Mouse (Mus musculus): Measurements from ENCODE around the gene Sspn. TPM values are rescaled to one million over a fixed set of nuclear protein-coding genes. Genes with fewer than 3 reads are reported as not detected.

The Sspn gene
- polyA plus RNA-seq, 2 experiments = 8.7 to 13.3 TPM

DNA sequence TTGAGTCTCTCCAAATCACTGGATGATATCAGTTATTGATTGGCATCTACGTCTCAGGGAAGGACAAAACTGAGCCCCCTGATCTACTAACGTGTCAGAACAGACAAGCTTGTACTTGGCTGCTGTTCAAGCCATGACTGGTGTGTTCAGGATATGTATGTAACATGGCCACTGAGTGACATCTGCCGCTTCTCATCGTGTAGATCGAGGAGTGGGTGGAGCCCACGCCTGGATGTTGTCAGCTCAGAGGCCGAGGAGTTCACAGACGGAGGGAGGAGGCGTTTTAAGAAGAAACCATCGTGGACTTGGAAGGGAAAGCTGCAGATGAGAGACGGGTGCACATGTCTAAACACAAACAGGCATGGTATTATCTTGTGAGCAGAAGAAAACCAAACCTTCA lies 39.5 kb upstream of the Sspn start:
- TF ChIP-seq POLR2A (IDR thresholded peaks at IDR 0.05; ENCODE audit: borderline replicate concordance, extremely low read depth, insufficient read depth, insufficient read length) = no peak
- H3K9me3 ChIP-seq (ENCODE audit: control insufficient read depth, low read length) = no peaks in the 10 kb centered on the region
- DNase-seq (ENCODE audit: low spot score) (no peak), ATAC-seq (ENCODE audit: low FRiP score, low read depth) (no peak)
- no peaks in the 10 kb centered on the region for H3K36me3 ChIP-seq (ENCODE audit: control insufficient read depth, insufficient read depth, low read length)
- H3K27me3 ChIP-seq (ENCODE audit: control insufficient read depth, insufficient read depth, low read length) = no peaks in the 10 kb centered on the region
- H3K4me2 ChIP-seq (replicated peaks; ENCODE audit: low read depth, low read length, severe bottlenecking) = no peak overlapping the region
- H3K4me1 ChIP-seq (ENCODE audit: control insufficient read depth, insufficient read depth, low read length) = peaks cover 6% of the 10 kb centered on the region; the same call in 1 of the 2 replicates
- H3K4me3 ChIP-seq (replicated peaks; ENCODE audit: low read length) = no peak overlapping the region
- WGBS = 81% methylated on average over 11 of the region's 11 CpGs
- no peak overlapping the region for H3K27ac ChIP-seq (replicated peaks; ENCODE audit: low read depth, low read length)
- no peak overlapping the region for H3K9ac ChIP-seq (ENCODE audit: low read depth, low read length, severe bottlenecking)

DNA sequence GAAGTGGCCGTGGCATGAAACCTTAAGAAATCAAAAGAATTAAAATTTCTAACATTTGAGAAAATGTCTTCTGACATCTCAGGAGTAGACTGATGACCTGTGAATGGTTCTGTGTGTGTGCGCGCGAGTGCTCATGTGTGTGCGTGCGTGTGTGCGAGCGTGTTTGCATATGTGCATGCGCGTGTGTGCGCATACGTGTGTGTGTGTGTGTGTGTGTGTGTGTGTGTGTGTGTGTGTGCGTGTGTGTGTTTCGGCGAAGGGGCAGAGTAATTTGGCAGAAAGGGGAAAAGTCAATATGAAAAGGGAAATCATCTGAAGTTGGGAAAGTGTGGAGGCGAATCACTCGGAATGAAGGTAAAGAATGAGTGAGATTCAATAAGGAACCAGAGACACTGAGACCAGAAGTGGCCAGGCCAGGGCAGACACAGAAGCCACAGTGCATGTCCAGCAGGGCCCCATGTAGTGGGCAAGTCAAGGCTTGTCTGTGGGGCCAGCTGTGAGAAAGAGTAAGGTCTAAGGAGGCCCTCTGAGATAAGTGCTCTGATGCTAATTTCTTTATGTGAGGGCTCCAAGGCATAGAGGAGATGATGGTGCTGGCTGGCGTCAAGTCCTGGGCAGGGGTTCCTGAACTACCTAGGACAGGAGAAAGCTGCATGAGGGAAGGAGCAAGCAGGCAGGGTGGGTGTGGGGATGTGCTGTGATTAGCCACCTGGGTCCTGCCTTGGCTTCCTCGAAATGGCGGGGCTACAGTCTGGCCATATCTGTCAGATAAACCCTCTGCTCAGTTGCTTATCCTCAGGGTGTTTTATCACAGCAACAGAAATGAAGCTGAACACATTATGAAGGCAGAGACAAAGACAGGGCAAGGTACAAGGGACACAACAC lies 38.8 kb upstream of the Sspn start:
- peaks cover 6% of the 10 kb centered on the region; the same call in 1 of the 2 replicates for H3K4me1 ChIP-seq (ENCODE audit: control insufficient read depth, insufficient read depth, low read length)
- DNase-seq (ENCODE audit: low spot score) = no peak
- H3K4me3 ChIP-seq (replicated peaks; ENCODE audit: low read length) = no peak overlapping the region
- no peaks in the 10 kb centered on the region for H3K9me3 ChIP-seq (ENCODE audit: control insufficient read depth, low read length)
- 93% methylated on average over 20 of the region's 20 CpGs for WGBS
- H3K9ac ChIP-seq (ENCODE audit: low read depth, low read length, severe bottlenecking) = no peak overlapping the region
- H3K4me2 ChIP-seq (replicated peaks; ENCODE audit: low read depth, low read length, severe bottlenecking) = no peak overlapping the region
- H3K36me3 ChIP-seq (ENCODE audit: control insufficient read depth, insufficient read depth, low read length) = no peaks in the 10 kb centered on the region
- no peaks in the 10 kb centered on the region for H3K27me3 ChIP-seq (ENCODE audit: control insufficient read depth, insufficient read depth, low read length)
- H3K27ac ChIP-seq (replicated peaks; ENCODE audit: low read depth, low read length) = no peak overlapping the region
- ATAC-seq (ENCODE audit: low FRiP score, low read depth) = no peak
- TF ChIP-seq POLR2A (IDR thresholded peaks at IDR 0.05; ENCODE audit: borderline replicate concordance, extremely low read depth, insufficient read depth, insufficient read length) = no peak

DNA sequence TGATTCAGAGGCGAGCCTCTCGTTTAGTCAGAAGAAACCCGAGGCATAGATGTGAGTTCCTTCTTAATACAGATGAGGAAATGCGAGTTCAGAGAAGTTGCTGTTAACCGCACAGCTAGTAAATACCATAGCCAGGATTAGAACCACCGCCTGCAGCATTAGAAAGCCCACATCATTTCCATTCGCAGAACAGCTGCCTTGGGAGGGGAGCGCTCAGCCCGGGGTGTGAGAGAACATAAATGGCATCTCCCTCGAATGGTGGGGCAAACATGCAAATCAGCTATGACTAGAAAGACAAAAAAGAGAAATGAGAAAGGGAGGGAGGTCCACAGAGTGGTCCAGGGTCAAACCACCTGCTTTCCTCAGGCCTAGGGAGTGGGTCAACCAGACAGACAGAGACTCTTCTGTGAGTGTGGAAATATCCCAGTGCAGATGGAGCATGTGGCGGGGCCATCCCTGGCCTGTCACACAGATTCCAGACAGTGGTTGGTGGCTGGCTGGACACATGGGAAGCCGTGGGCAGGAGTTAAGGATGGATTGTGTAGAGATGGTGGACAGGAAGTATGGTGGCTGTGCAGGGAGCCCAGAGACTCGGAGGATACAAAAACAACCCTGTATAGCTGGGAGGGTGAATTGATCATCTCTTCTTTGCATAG lies 37.9 kb upstream of the Sspn start:
- Histone ChIP-seq H3K27me3 (ENCODE audit: control insufficient read depth, insufficient read depth, low read length) (no peaks in the 10 kb centered on the region), H3K27ac (replicated peaks; ENCODE audit: low read depth, low read length) (no peak overlapping the region), H3K9me3 (ENCODE audit: control insufficient read depth, low read length) (no peaks in the 10 kb centered on the region), H3K36me3 (ENCODE audit: control insufficient read depth, insufficient read depth, low read length) (no peaks in the 10 kb centered on the region), H3K4me2 (replicated peaks; ENCODE audit: low read depth, low read length, severe bottlenecking) (no peak overlapping the region), H3K9ac (ENCODE audit: low read depth, low read length, severe bottlenecking) (no peak overlapping the region), H3K4me1 (ENCODE audit: control insufficient read depth, insufficient read depth, low read length) (peaks cover 6% of the 10 kb centered on the region; the same call in 1 of the 2 replicates), H3K4me3 (replicated peaks; ENCODE audit: low read length) (no peak overlapping the region)
- DNase-seq (ENCODE audit: low spot score) (no peak), ATAC-seq (ENCODE audit: low FRiP score, low read depth) (no peak)
- 79% methylated on average over 13 of the region's 13 CpGs for WGBS
- TF ChIP-seq POLR2A (IDR thresholded peaks at IDR 0.05; ENCODE audit: borderline replicate concordance, extremely low read depth, insufficient read depth, insufficient read length) = no peak

DNA sequence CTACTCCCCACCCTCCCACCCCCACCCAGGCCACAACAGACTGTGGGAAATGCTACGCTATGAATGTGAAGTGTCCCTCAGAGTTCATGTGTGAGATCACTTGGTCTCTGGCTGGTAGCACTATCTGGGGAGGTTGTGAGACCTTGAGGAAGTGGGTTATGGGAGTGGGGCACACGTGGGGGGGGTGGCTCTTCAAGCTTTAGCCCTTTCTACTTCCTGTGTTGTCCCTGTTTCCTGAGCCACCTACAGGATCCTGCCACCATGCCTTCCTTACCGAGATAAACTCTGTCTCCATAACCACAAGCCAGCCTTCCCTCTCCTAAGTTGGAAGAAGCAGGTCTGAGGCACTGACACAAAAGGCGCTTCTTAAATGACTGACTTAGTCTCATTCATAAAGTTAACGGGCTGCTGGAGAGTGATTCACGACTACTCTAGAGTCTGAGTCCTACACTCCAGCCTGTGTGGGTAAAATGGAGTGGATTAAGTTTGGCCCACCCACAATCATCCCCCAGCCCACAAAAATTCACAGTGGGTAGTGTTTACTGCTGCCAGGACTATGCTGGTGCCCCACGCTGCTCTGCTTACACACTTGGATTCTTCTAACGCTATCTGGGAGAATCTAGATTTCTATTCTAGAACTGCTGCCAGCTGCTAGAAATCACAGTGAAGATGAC lies 36.6 kb upstream of the Sspn start:
- Histone ChIP-seq H3K9me3 (ENCODE audit: control insufficient read depth, low read length) (no peaks in the 10 kb centered on the region), H3K27me3 (ENCODE audit: control insufficient read depth, insufficient read depth, low read length) (no peaks in the 10 kb centered on the region), H3K4me1 (ENCODE audit: control insufficient read depth, insufficient read depth, low read length) (peaks cover 6% of the 10 kb centered on the region; the same call in 1 of the 2 replicates), H3K27ac (replicated peaks; ENCODE audit: low read depth, low read length) (no peak overlapping the region), H3K9ac (ENCODE audit: low read depth, low read length, severe bottlenecking) (no peak overlapping the region), H3K36me3 (ENCODE audit: control insufficient read depth, insufficient read depth, low read length) (no peaks in the 10 kb centered on the region), H3K4me3 (replicated peaks; ENCODE audit: low read length) (no peak overlapping the region), H3K4me2 (replicated peaks; ENCODE audit: low read depth, low read length, severe bottlenecking) (no peak overlapping the region)
- WGBS = 53% methylated on average over 8 of the region's 8 CpGs
- DNase-seq (ENCODE audit: low spot score) = no peak
- no peak for ATAC-seq (ENCODE audit: low FRiP score, low read depth)
- TF ChIP-seq POLR2A (IDR thresholded peaks at IDR 0.05; ENCODE audit: borderline replicate concordance, extremely low read depth, insufficient read depth, insufficient read length) = no peak

DNA sequence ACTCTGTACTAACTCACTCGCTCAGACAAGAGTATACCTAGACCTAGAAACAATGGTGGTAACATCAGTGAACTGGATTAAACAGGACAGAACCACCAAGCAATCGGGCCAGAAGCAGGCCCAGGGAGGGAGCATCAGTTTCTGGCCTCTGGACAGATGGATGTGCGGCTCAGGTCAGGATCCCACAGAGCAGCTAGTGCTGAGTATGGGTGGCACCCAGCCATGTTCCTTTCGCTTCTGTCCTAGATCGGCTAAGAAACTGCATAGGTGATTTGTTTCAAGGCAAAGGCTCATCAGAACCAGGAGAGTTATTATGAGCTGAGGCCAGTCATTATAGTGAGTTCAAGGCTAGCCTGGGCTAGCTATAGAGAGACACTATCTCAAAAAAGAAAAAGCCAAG lies 27.3 kb upstream of the Sspn start:
- DNase-seq (ENCODE audit: low spot score) = no peak
- 92% methylated on average over 5 of the region's 5 CpGs for WGBS

More for the DNA sequence above, 27.3 kb upstream of the Sspn start:
- no peaks in the 10 kb centered on the region for H3K27me3 ChIP-seq (ENCODE audit: control insufficient read depth, insufficient read depth, low read length)
- no peaks in the 10 kb centered on the region for H3K36me3 ChIP-seq (ENCODE audit: control insufficient read depth, insufficient read depth, low read length)
- H3K4me2 ChIP-seq (replicated peaks; ENCODE audit: low read depth, low read length, severe bottlenecking) = no peak overlapping the region
- H3K4me1 ChIP-seq (ENCODE audit: control insufficient read depth, insufficient read depth, low read length) = no peaks in the 10 kb centered on the region
- no peak overlapping the region for H3K4me3 ChIP-seq (replicated peaks; ENCODE audit: low read length)
- ATAC-seq (ENCODE audit: low FRiP score, low read depth) = no peak
- no peak overlapping the region for H3K27ac ChIP-seq (replicated peaks; ENCODE audit: low read depth, low read length)
- no peak overlapping the region for H3K9ac ChIP-seq (ENCODE audit: low read depth, low read length, severe bottlenecking)
- no peak for TF ChIP-seq POLR2A (IDR thresholded peaks at IDR 0.05; ENCODE audit: borderline replicate concordance, extremely low read depth, insufficient read depth, insufficient read length)
- no peaks in the 10 kb centered on the region for H3K9me3 ChIP-seq (ENCODE audit: control insufficient read depth, low read length)
